Mouse (Mus musculus) ES-E14 (cell line): ENCODE measurements around the gene Ermap.

ENCODE experiments used
- CHD2 ChIP-seq: IDR thresholded peaks from 2 replicates; pipeline ENCODE4 v1.6.1; 2014; ENCODE audit warnings: mild to moderate bottlenecking, low read depth, low read length, inconsistent platforms
- HCFC1 ChIP-seq: IDR thresholded peaks from 2 replicates; pipeline ENCODE4 v1.6.1; 2012; ENCODE audit warnings: low read length, inconsistent platforms, borderline replicate concordance; ENCODE audit not compliant: insufficient read depth
- MAFK ChIP-seq: IDR thresholded peaks from 2 replicates; pipeline ENCODE4 v1.6.1; 2014; ENCODE audit warnings: mild to moderate bottlenecking, low read depth, low read length, inconsistent platforms; ENCODE audit not compliant: insufficient read depth
- ZC3H11A ChIP-seq: IDR thresholded peaks from 2 replicates; pipeline ENCODE4 v1.6.1; 2012; ENCODE audit warnings: low read depth, mild to moderate bottlenecking, inconsistent platforms, low read length, borderline replicate concordance
- ZNF384 ChIP-seq: IDR thresholded peaks from 2 replicates; pipeline ENCODE4 v1.6.1; 2012; ENCODE audit warnings: low read depth, low read length, inconsistent platforms

GRCm38 (mm10) chr4:119191273-119191672 is 1.5 kb upstream of the Ermap start:
- TF ChIP-seq MAFK (no peak), ZC3H11A (no peak), HCFC1 (no peak), ZNF384 (no peak), CHD2 (no peak)
